Mouse (Mus musculus): ENCODE results near the gene Cyp51. TPM values are rescaled to one million over a fixed set of nuclear protein-coding genes. Genes with fewer than 3 reads are reported as not detected.
"Not testable (repeated sequence)": the region's sequence is repeated elsewhere in the genome, so short reads cannot be mapped to it uniquely, and the experiment has no call there.

Cyp51 gene
- 22.1 to 37.9 TPM (median 29.4 TPM) in 3 replicates for total RNA-seq (2017)

GRCm38 (mm10) chr5:4104341-4105040 lies at the start of gene Cyp51:
Gene Cyp51, minus strand, starts transcription at chr5:4104746.
- ATAC-seq (replicated peaks; ENCODE audit: insufficient number of reproducible peaks, low FRiP score, low TSS enrichment, poor library complexity, severe bottlenecking): peak; percentile 90

GRCm38 (mm10) chr5:4112570-4113098 lies 8.1 kb upstream of the Cyp51 start:
- ATAC-seq (replicated peaks; ENCODE audit: insufficient number of reproducible peaks, low FRiP score, low TSS enrichment, poor library complexity, severe bottlenecking): no peak

GRCm38 (mm10) chr5:4107056-4107455 lies 2.5 kb upstream of the Cyp51 start:
- ATAC-seq (replicated peaks; ENCODE audit: insufficient number of reproducible peaks, low FRiP score, low TSS enrichment, poor library complexity, severe bottlenecking): not testable (repeated sequence)

- no peak for ATAC-seq (replicated peaks; ENCODE audit: insufficient number of reproducible peaks, low FRiP score, low TSS enrichment, poor library complexity, severe bottlenecking)
Measured at GRCm38 (mm10) chr5:4105651-4106186, 1.2 kb upstream of the Cyp51 start.

GRCm38 (mm10) chr5:4103626-4104340 lies 763 bp downstream of the Cyp51 start:
- ATAC-seq (replicated peaks; ENCODE audit: insufficient number of reproducible peaks, low FRiP score, low TSS enrichment, poor library complexity, severe bottlenecking): no peak

- ATAC-seq (replicated peaks; ENCODE audit: insufficient number of reproducible peaks, low FRiP score, low TSS enrichment, poor library complexity, severe bottlenecking): no peak
Measured at GRCm38 (mm10) chr5:4101770-4102169, 2.8 kb downstream of the Cyp51 start.

- no peak for ATAC-seq (replicated peaks; ENCODE audit: insufficient number of reproducible peaks, low FRiP score, low TSS enrichment, poor library complexity, severe bottlenecking)
Measured at GRCm38 (mm10) chr5:4101031-4101430, 3.5 kb downstream of the Cyp51 start.

- no peak for ATAC-seq (replicated peaks; ENCODE audit: insufficient number of reproducible peaks, low FRiP score, low TSS enrichment, poor library complexity, severe bottlenecking)
Measured at GRCm38 (mm10) chr5:4094471-4094870, 10.1 kb downstream of the Cyp51 start.

- no peak for ATAC-seq (replicated peaks; ENCODE audit: insufficient number of reproducible peaks, low FRiP score, low TSS enrichment, poor library complexity, severe bottlenecking)
Measured at GRCm38 (mm10) chr5:4088190-4088589, 16.4 kb downstream of the Cyp51 start.

GRCm38 (mm10) chr5:4086309-4086708 lies 18.2 kb downstream of the Cyp51 start:
- ATAC-seq (replicated peaks; ENCODE audit: insufficient number of reproducible peaks, low FRiP score, low TSS enrichment, poor library complexity, severe bottlenecking): no peak

- ATAC-seq (replicated peaks; ENCODE audit: insufficient number of reproducible peaks, low FRiP score, low TSS enrichment, poor library complexity, severe bottlenecking): no peak
Measured at GRCm38 (mm10) chr5:4084948-4085347, 19.6 kb downstream of the Cyp51 start.

- ATAC-seq (replicated peaks; ENCODE audit: insufficient number of reproducible peaks, low FRiP score, low TSS enrichment, poor library complexity, severe bottlenecking): no peak
Measured at GRCm38 (mm10) chr5:4081513-4081912, 23.0 kb downstream of the Cyp51 start.

GRCm38 (mm10) chr5:4080861-4081260 lies 23.7 kb downstream of the Cyp51 start:
- ATAC-seq (replicated peaks; ENCODE audit: insufficient number of reproducible peaks, low FRiP score, low TSS enrichment, poor library complexity, severe bottlenecking): no peak

- no peak for ATAC-seq (replicated peaks; ENCODE audit: insufficient number of reproducible peaks, low FRiP score, low TSS enrichment, poor library complexity, severe bottlenecking)
Measured at GRCm38 (mm10) chr5:4079086-4079485, 25.5 kb downstream of the Cyp51 start.

GRCm38 (mm10) chr5:4067203-4067602 lies 37.3 kb downstream of the Cyp51 start:
- no peak for ATAC-seq (replicated peaks; ENCODE audit: insufficient number of reproducible peaks, low FRiP score, low TSS enrichment, poor library complexity, severe bottlenecking)

- ATAC-seq (replicated peaks; ENCODE audit: insufficient number of reproducible peaks, low FRiP score, low TSS enrichment, poor library complexity, severe bottlenecking): peak; percentile 40
Measured at GRCm38 (mm10) chr5:4066476-4067115, 38.0 kb downstream of the Cyp51 start.

- ATAC-seq (replicated peaks; ENCODE audit: insufficient number of reproducible peaks, low FRiP score, low TSS enrichment, poor library complexity, severe bottlenecking): no peak
Measured at GRCm38 (mm10) chr5:4060313-4060712, 44.2 kb downstream of the Cyp51 start.

- ATAC-seq (replicated peaks; ENCODE audit: insufficient number of reproducible peaks, low FRiP score, low TSS enrichment, poor library complexity, severe bottlenecking): no peak
Measured at GRCm38 (mm10) chr5:4040922-4041321, 63.6 kb downstream of the Cyp51 start.

GRCm38 (mm10) chr5:4040372-4040771 lies 64.2 kb downstream of the Cyp51 start:
- ATAC-seq (replicated peaks; ENCODE audit: insufficient number of reproducible peaks, low FRiP score, low TSS enrichment, poor library complexity, severe bottlenecking): no peak

Measured in monocyte, adult 5-6 weeks (primary cell).